17 mouse cellular contexts compared by ENCODE assay signal in genomic region chr4:130056471-130056870, GRCm38 (mm10). TPM values are rescaled to one million over a fixed set of nuclear protein-coding genes. Genes with fewer than 3 reads are reported as not detected.
DNase-seq lines count a peak whose midpoint lies in the region; ATAC-seq and TF ChIP-seq lines count a peak whose summit lies in the region.
"Had no signal": no experiment of that assay in that cellular context is flagged by ENCODE, and none has a peak within 500 bp of the region (broad histone marks: within the 10 kb centered on the region; RNA-seq: fewer than 3 reads in every experiment).

No protein-coding gene starts in this region.

- WGBS in midbrain, embryonic 10.5 days: 42% methylated on average over 3 of the region's 3 CpGs
- 40% methylated on average over 3 of the region's 3 CpGs for WGBS in midbrain, embryonic 15.5 days
- WGBS in embryonic facial prominence, embryonic 14.5 days: 83% methylated on average over 3 of the region's 3 CpGs
- 47% methylated on average over 3 of the region's 3 CpGs for WGBS in hindbrain, postnatal 0 days
- 77% methylated on average over 3 of the region's 3 CpGs for WGBS in stomach, embryonic 16.5 days

- H3K27me3 ChIP-seq in midbrain, embryonic 10.5 days (ENCODE audit: low read depth, poor library complexity, severe bottlenecking): peaks cover 9% of the 10 kb centered on the region; the same call in 1 of the 2 replicates
- no peaks in the 10 kb centered on the region for H3K27me3 ChIP-seq in midbrain, embryonic 15.5 days (replicated peaks)
- H3K27me3 ChIP-seq in embryonic facial prominence, embryonic 14.5 days (replicated peaks; ENCODE audit: control insufficient read depth, insufficient read depth, low read length): no peaks in the 10 kb centered on the region
- no peaks in the 10 kb centered on the region for H3K27me3 ChIP-seq in hindbrain, postnatal 0 days (ENCODE audit: insufficient read depth, low read length)
- H3K27me3 ChIP-seq in stomach, embryonic 16.5 days (ENCODE audit: control insufficient read depth, insufficient read depth, low read length): no peaks in the 10 kb centered on the region
- H3K27me3 ChIP-seq: liver, embryonic 13.5 days; neural tube, embryonic 12.5 days had no signal

- H3K4me2 ChIP-seq in midbrain, embryonic 15.5 days: no peak overlapping the region
- H3K4me2 ChIP-seq in embryonic facial prominence, embryonic 14.5 days (ENCODE audit: low read depth, low read length): no peak overlapping the region
- H3K4me2 ChIP-seq in hindbrain, postnatal 0 days (ENCODE audit: low read depth, low read length): no peak overlapping the region
- no peak overlapping the region for H3K4me2 ChIP-seq in stomach, embryonic 16.5 days (ENCODE audit: low read depth, low read length)
- H3K4me2 ChIP-seq: liver, embryonic 13.5 days; neural tube, embryonic 12.5 days had no signal

- no peak overlapping the region for H3K9ac ChIP-seq in midbrain, embryonic 15.5 days
- no peak overlapping the region for H3K9ac ChIP-seq in embryonic facial prominence, embryonic 14.5 days (ENCODE audit: low read depth, low read length)
- H3K9ac ChIP-seq in hindbrain, postnatal 0 days (replicated peaks; ENCODE audit: low read length): no peak overlapping the region
- no peak overlapping the region for H3K9ac ChIP-seq in stomach, embryonic 16.5 days (ENCODE audit: low read length)
- H3K9ac ChIP-seq: liver, embryonic 13.5 days; neural tube, embryonic 12.5 days had no signal

- no peak for DNase-seq in midbrain, embryonic 10.5 days (ENCODE audit: low spot score)
- no peak for DNase-seq in embryonic facial prominence, embryonic 14.5 days (ENCODE audit: low spot score)
- DNase-seq in hindbrain, postnatal 0 days (ENCODE audit: low spot score): peak; percentile 50
- no peak for DNase-seq in cerebellum, postnatal 4 days (ENCODE audit: low spot score in 2 of 2)
- no peak for DNase-seq in heart, postnatal 14 days
- DNase-seq: cerebellum, adult 11-12 months; gastrocnemius, adult 2 months; heart, adult 18-20 months; kidney, adult 18-20 months; liver, embryonic 13.5 days; lung, postnatal 10 days had no signal

- intact Hi-C loops in heart, postnatal 14 days (cut with DNase I): no loop called here

- H3K27ac ChIP-seq in midbrain, embryonic 10.5 days (replicated peaks): peak overlapping the region; percentile 63; the same call in 1 of the 2 replicates
- no peak overlapping the region for H3K27ac ChIP-seq in midbrain, embryonic 15.5 days
- peak overlapping the region; percentile 69 for H3K27ac ChIP-seq in embryonic facial prominence, embryonic 14.5 days (replicated peaks; ENCODE audit: low read depth, low read length)
- H3K27ac ChIP-seq in hindbrain, postnatal 0 days: peak overlapping the region; percentile 80; the same call in 1 of the 2 replicates
- H3K27ac ChIP-seq in stomach, embryonic 16.5 days (ENCODE audit: low read length): 0 out of 2 replicates have a peak overlapping the region, but pooled peaks have one; percentile 22
- H3K27ac ChIP-seq: gastrocnemius, adult 2 months; left cerebral cortex, adult 2 months; liver, embryonic 13.5 days; neural tube, embryonic 12.5 days had no signal

- H3K4me1 ChIP-seq in midbrain, embryonic 10.5 days: peaks cover 36% of the 10 kb centered on the region
- peaks cover 23% of the 10 kb centered on the region for H3K4me1 ChIP-seq in midbrain, embryonic 15.5 days
- H3K4me1 ChIP-seq in embryonic facial prominence, embryonic 14.5 days (ENCODE audit: control insufficient read depth, insufficient read depth, low read length): no peaks in the 10 kb centered on the region
- H3K4me1 ChIP-seq in hindbrain, postnatal 0 days (ENCODE audit: insufficient read depth, low read length): peaks cover 30% of the 10 kb centered on the region
- no peaks in the 10 kb centered on the region for H3K4me1 ChIP-seq in stomach, embryonic 16.5 days (ENCODE audit: control insufficient read depth, insufficient read depth, low read length)
- H3K4me1 ChIP-seq: liver, embryonic 13.5 days had no signal

- TF ChIP-seq CTCF in hindbrain, postnatal 0 days (IDR thresholded peaks at IDR 0.05; ENCODE audit: low read depth): no peak

- no peaks in the 10 kb centered on the region for H3K36me3 ChIP-seq in midbrain, embryonic 10.5 days
- H3K36me3 ChIP-seq in midbrain, embryonic 15.5 days (replicated peaks): no peaks in the 10 kb centered on the region
- peaks cover 83% of the 10 kb centered on the region for H3K36me3 ChIP-seq in embryonic facial prominence, embryonic 14.5 days (ENCODE audit: control insufficient read depth, insufficient read depth, low read length)
- H3K36me3 ChIP-seq in hindbrain, postnatal 0 days (ENCODE audit: insufficient read depth, low read length): no peaks in the 10 kb centered on the region
- 0 out of 2 replicates have a peak, but pooled peaks cover 3% of the 10 kb centered on the region for H3K36me3 ChIP-seq in stomach, embryonic 16.5 days (ENCODE audit: control insufficient read depth, insufficient read depth, low read length)
- H3K36me3 ChIP-seq: liver, embryonic 13.5 days; neural tube, embryonic 12.5 days had no signal

- ATAC-seq in midbrain, embryonic 15.5 days (replicated peaks): no peak
- ATAC-seq in embryonic facial prominence, embryonic 14.5 days (ENCODE audit: low read depth): no peak
- no peak for ATAC-seq in hindbrain, postnatal 0 days
- no peak for ATAC-seq in stomach, embryonic 16.5 days (ENCODE audit: insufficient read depth, low FRiP score)
- ATAC-seq: CD4-positive, CD25-positive, alpha-beta regulatory T cell, adult 4 months had no signal

- no peaks in the 10 kb centered on the region for H3K9me3 ChIP-seq in midbrain, embryonic 10.5 days (replicated peaks)
- no peaks in the 10 kb centered on the region for H3K9me3 ChIP-seq in midbrain, embryonic 15.5 days
- H3K9me3 ChIP-seq in embryonic facial prominence, embryonic 14.5 days (ENCODE audit: control insufficient read depth, low read length): no peaks in the 10 kb centered on the region
- no peaks in the 10 kb centered on the region for H3K9me3 ChIP-seq in hindbrain, postnatal 0 days (ENCODE audit: low read length)
- no peaks in the 10 kb centered on the region for H3K9me3 ChIP-seq in stomach, embryonic 16.5 days (replicated peaks; ENCODE audit: control insufficient read depth, low read length)
- H3K9me3 ChIP-seq: liver, embryonic 13.5 days; neural tube, embryonic 12.5 days had no signal

- no peak overlapping the region for H3K4me3 ChIP-seq in midbrain, embryonic 10.5 days
- H3K4me3 ChIP-seq in midbrain, embryonic 15.5 days: no peak overlapping the region
- no peak overlapping the region for H3K4me3 ChIP-seq in embryonic facial prominence, embryonic 14.5 days (ENCODE audit: low read depth, low read length)
- H3K4me3 ChIP-seq in hindbrain, postnatal 0 days (ENCODE audit: low read length): no peak overlapping the region
- no peak overlapping the region for H3K4me3 ChIP-seq in stomach, embryonic 16.5 days (replicated peaks; ENCODE audit: low read length)
- H3K4me3 ChIP-seq: erythroblast, embryonic 14.5 days; gastrocnemius, adult 2 months; left cerebral cortex, adult 2 months; liver, embryonic 13.5 days; neural tube, embryonic 12.5 days had no signal

RNA-seq across cellular contexts. Expression of gene Col16a1, which starts 8.8 kb away (rescaled TPM):
- 3.8 and 5.8 TPM in 2 replicates for polyA plus RNA-seq in midbrain, embryonic 10.5 days (2016; fragmentation: Nextera tagmentation; extraction: Ambion mirVana)
- 7.8 and 12.9 TPM in 2 replicates for polyA plus RNA-seq in midbrain, embryonic 15.5 days (2015; fragmentation: Nextera tagmentation; extraction: Ambion mirVana)
- polyA plus RNA-seq in embryonic facial prominence, embryonic 14.5 days (2014; fragmentation: Nextera tagmentation; extraction: Ambion mirVana): 180 and 188 TPM in 2 replicates
- 19.9 and 21.5 TPM in 2 replicates for total RNA-seq in hindbrain, postnatal 0 days (2014; rRNA removed)
- polyA plus RNA-seq in hindbrain, postnatal 0 days (2015; fragmentation: Nextera tagmentation; extraction: Ambion mirVana): 13.1 and 13.8 TPM in 2 replicates
- polyA plus RNA-seq in stomach, embryonic 16.5 days (2015; fragmentation: Nextera tagmentation; extraction: Ambion mirVana): 55.6 and 75.1 TPM in 2 replicates
- 10 to 100 TPM; 13.9 to 19.7 TPM for total RNA-seq in heart, postnatal 14 days (2021)
- polyA plus RNA-seq: CD4-positive, CD25-positive, alpha-beta regulatory T cell, adult 4 months; erythroblast, embryonic 14.5 days had no signal

RNA-seq across cellular contexts. Expression of gene Pef1, which starts 45.9 kb away (rescaled TPM):
- 74.0 and 76.9 TPM in 2 replicates for polyA plus RNA-seq in midbrain, embryonic 10.5 days (2016; fragmentation: Nextera tagmentation; extraction: Ambion mirVana)
- 68.1 and 75.5 TPM in 2 replicates for polyA plus RNA-seq in midbrain, embryonic 15.5 days (2015; fragmentation: Nextera tagmentation; extraction: Ambion mirVana)
- polyA plus RNA-seq in embryonic facial prominence, embryonic 14.5 days (2014; fragmentation: Nextera tagmentation; extraction: Ambion mirVana): 67.1 and 68.6 TPM in 2 replicates
- 82.6 and 93.4 TPM in 2 replicates for total RNA-seq in hindbrain, postnatal 0 days (2014; rRNA removed)
- 59.8 and 62.0 TPM in 2 replicates for polyA plus RNA-seq in hindbrain, postnatal 0 days (2015; fragmentation: Nextera tagmentation; extraction: Ambion mirVana)
- 63.5 and 72.7 TPM in 2 replicates for polyA plus RNA-seq in stomach, embryonic 16.5 days (2015; fragmentation: Nextera tagmentation; extraction: Ambion mirVana)
- total RNA-seq in heart, postnatal 14 days (2021): 10 to 100 TPM; 37.6 to 39.1 TPM
